Mouse (Mus musculus) stomach, postnatal 0 days (tissue): ENCODE results near the gene Eif4e1b. TPM values are rescaled to one million over a fixed set of nuclear protein-coding genes. Genes with fewer than 3 reads are reported as not detected.

Experiments used
- ATAC-seq: fragments of 200-750 bp; cut with Nextera tagmentation; 2 replicates; pipeline ENCODE4 v1.8.0; 2017; ENCODE audit not compliant: low FRiP score, low TSS enrichment
- DNase-seq: peaks from one replicate; pipeline ENCODE4 v3.0.0-alpha.2; 2016; ENCODE audit warnings: low spot score
- H3K27ac ChIP-seq: fragments of 300-500 bp; sonication (generic); replicated peaks from 2 replicates; pipeline ENCODE4 v1.5.1; 2014; ENCODE audit warnings: mild to moderate bottlenecking, control low read depth
- H3K27me3 ChIP-seq: fragments of 300-500 bp; sonication (generic); 2 replicates; pipeline ENCODE4 v1.6.1; 2014; ENCODE audit warnings: low read length; ENCODE audit not compliant: control insufficient read depth, insufficient read depth
- H3K36me3 ChIP-seq: fragments of 300-500 bp; sonication (generic); 2 replicates; pipeline ENCODE4 v1.6.1; 2014; ENCODE audit warnings: low read length, mixed read lengths; ENCODE audit not compliant: control insufficient read depth, insufficient read depth
- H3K4me1 ChIP-seq: fragments of 300-500 bp; sonication (generic); replicated peaks from 2 replicates; pipeline ENCODE4 v1.6.1; 2014; ENCODE audit warnings: antibody characterized with exemption; ENCODE audit not compliant: control insufficient read depth, insufficient read depth
- H3K4me2 ChIP-seq: fragments of 300-500 bp; sonication (generic); replicated peaks from 2 replicates; pipeline ENCODE4 v1.6.1; 2014; ENCODE audit warnings: low read depth, mild to moderate bottlenecking, control low read depth, moderate library complexity
- H3K4me3 ChIP-seq: fragments of 300-500 bp; sonication (generic); 2 replicates; pipeline ENCODE4 v1.5.1; 2014; ENCODE audit warnings: low read depth, low read length, control low read depth
- H3K9ac ChIP-seq: fragments of 300-500 bp; sonication (generic); 2 replicates; pipeline ENCODE4 v1.6.1; 2014; ENCODE audit warnings: mild to moderate bottlenecking, low read length, control low read depth, mixed read lengths
- H3K9me3 ChIP-seq: fragments of 300-500 bp; sonication (generic); 2 replicates; pipeline ENCODE4 v1.6.1; 2016; ENCODE audit warnings: low read length; ENCODE audit not compliant: control insufficient read depth
- CTCF ChIP-seq: IDR thresholded peaks from 2 replicates; pipeline ENCODE4 v1.5.1; 2016; ENCODE audit warnings: antibody characterized with exemption, low read depth, mild to moderate bottlenecking, moderate library complexity
- EP300 ChIP-seq: optimal IDR thresholded peaks from 2 replicates; pipeline ENCODE3; 2016; ENCODE audit warnings: antibody characterized with exemption
- WGBS: fragments of 180-500 bp; shearing (Covaris S2); extraction: QIAGEN DNeasy Blood & Tissue Kit; methylation state at CpG from one replicate; pipeline ENCODE4 v1.1.7; 2014; 5-methylcytosine and 5-hydroxymethylcytosine counted together
- polyA plus RNA-seq: library from polyadenylated mRNA; unstranded; fragments of >200 nt; fragmentation: Nextera tagmentation; extraction: Ambion mirVana; gene quantifications from 2 replicates; pipeline ENCODE4 v1.2.1, GENCODE M21; 2015

Gene Eif4e1b
- polyA plus RNA-seq, 1 experiment from 2014 or later: not detected

DNA sequence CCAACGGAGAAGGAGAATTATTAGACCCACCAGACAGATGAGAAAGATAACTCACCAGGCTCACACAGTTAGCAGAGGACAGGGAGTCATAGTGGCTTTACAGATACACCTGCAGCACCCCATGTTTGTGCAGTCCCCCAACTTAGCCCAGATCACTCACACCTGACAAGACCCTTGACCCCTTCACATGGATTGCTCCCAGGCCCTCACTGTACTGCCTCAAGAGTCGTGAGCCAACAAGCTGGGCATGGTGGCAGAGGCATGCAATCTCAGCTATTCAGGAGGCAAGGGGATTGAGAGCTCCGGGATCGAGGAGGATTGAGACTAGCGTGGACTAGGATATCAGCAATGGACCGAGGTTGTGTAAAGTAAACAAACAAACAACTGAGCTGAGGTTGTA is 30.1 kb upstream of the Eif4e1b start:
- no peaks in the 10 kb centered on the region; the same call in 1 of the 2 replicates for H3K27me3 ChIP-seq
- no peak overlapping the region for H3K27ac ChIP-seq
- H3K4me2 ChIP-seq: no peak overlapping the region
- H3K4me3 ChIP-seq: no peak overlapping the region
- no peaks in the 10 kb centered on the region for H3K9me3 ChIP-seq
- no peak overlapping the region for H3K9ac ChIP-seq
- WGBS: 63% methylated on average over 6 of the region's 6 CpGs
- ATAC-seq: no peak
- no peaks in the 10 kb centered on the region for H3K36me3 ChIP-seq
- no peak for DNase-seq
- H3K4me1 ChIP-seq: peaks cover 3% of the 10 kb centered on the region; the same call in 1 of the 2 replicates
- TF ChIP-seq CTCF (no peak), EP300 (no peak)

DNA sequence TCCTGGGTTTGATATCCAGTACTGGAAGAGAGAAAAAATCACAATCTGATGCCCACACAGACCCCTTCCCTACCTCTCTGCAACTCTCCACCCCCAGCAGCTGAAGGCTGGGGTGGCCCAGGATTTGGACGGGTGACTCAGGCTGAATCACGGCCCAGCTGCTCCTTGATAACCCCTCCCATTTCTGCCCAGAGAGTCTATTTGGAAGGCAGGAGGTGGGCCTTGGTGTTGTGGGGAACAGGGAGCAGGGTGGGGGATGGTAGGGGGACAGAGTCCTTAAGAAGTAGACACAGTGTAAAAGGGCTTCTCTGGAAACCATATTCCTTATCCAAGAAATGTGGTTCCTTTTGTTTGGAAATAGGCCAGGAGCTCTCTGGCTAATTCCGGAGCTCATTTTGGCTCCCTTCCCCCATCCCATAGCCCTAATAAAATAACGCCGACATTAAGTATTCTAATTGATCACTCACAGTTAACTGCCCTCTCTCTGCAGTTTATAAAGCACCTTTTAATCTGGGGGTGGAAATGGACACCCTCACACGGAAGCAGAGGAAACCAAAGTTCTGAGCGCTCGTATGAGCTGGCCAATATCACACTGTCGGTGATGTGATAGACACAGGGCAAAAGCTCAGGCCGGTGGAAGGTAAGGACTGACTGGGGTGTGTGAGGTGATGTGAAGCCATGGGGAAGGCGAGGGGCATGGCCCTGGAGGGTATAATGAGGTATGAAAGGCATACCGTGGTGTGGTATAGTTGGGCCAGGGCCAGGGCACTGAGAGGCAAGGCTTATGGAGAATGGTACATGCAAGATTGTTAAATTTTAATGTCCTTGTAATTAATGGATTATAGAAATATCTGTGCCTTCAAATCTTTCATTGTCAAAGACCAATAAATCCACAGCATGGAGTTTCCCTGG is 29.4 kb upstream of the Eif4e1b start:
- H3K27ac ChIP-seq: no peak overlapping the region
- H3K9me3 ChIP-seq: no peaks in the 10 kb centered on the region
- H3K4me2 ChIP-seq: no peak overlapping the region
- H3K4me1 ChIP-seq: peaks cover 3% of the 10 kb centered on the region; the same call in 1 of the 2 replicates
- no peak overlapping the region for H3K9ac ChIP-seq
- ATAC-seq: no peak
- H3K36me3 ChIP-seq: no peaks in the 10 kb centered on the region
- no peak for TF ChIP-seq CTCF
- no peak for TF ChIP-seq EP300
- 38% methylated on average over 12 of the region's 12 CpGs for WGBS
- H3K4me3 ChIP-seq: no peak overlapping the region
- H3K27me3 ChIP-seq: no peaks in the 10 kb centered on the region; the same call in 1 of the 2 replicates
- DNase-seq: no peak

- Histone ChIP-seq H3K4me2 (no peak overlapping the region), H3K27me3 (no peaks in the 10 kb centered on the region; the same call in 1 of the 2 replicates), H3K36me3 (no peaks in the 10 kb centered on the region), H3K27ac (no peak overlapping the region), H3K9me3 (no peaks in the 10 kb centered on the region), H3K4me1 (no peaks in the 10 kb centered on the region), H3K4me3 (no peak overlapping the region), H3K9ac (no peak overlapping the region)
- DNase-seq (no peak), ATAC-seq (no peak)
- TF ChIP-seq CTCF (no peak), EP300 (no peak)
- 22% methylated on average over 9 of the region's 9 CpGs for WGBS
Observed at GRCm38 (mm10) chr13:54755201-54755830, 28.5 kb upstream of the Eif4e1b start.

DNA sequence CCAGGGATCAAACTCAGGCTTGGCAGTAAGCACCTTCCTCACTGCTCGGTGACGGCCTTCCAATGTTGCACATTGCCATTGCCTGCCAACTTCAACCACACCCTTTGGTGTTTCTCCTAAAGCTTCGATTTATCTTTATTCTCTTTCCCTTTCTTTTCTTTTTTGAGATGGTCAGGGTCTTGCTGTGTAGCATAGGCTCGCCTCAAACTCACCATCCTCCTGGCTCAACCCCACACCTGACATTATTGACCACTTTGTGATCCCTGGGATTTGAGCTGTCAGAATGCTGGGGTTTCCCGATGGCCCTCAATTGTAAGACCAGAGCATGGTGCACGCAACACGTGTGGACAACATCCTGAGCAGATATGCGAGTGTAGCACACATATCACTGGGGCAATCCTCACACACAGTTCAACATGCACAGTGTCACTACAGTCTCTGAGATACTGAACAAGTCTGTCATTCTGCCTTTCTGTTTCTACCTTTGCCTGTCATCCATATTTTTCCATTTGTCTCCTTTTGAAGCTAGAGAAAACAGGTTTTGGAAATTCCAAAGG is 27.6 kb upstream of the Eif4e1b start:
- H3K27me3 ChIP-seq: no peaks in the 10 kb centered on the region
- ATAC-seq: no peak
- 81% methylated on average over 8 of the region's 8 CpGs for WGBS

GRCm38 (mm10) chr13:54757093-54757830 is 26.5 kb upstream of the Eif4e1b start:
- Histone ChIP-seq H3K4me2 (no peak overlapping the region; the same call in 1 of the 2 replicates), H3K9me3 (no peaks in the 10 kb centered on the region), H3K4me1 (no peaks in the 10 kb centered on the region), H3K27me3 (no peaks in the 10 kb centered on the region), H3K36me3 (no peaks in the 10 kb centered on the region), H3K4me3 (no peak overlapping the region), H3K9ac (no peak overlapping the region), H3K27ac (no peak overlapping the region)
- 43% methylated on average over 10 of the region's 10 CpGs for WGBS
- TF ChIP-seq CTCF (no peak), EP300 (no peak)
- DNase-seq (no peak), ATAC-seq (no peak)

More for the DNA sequence above, 27.6 kb upstream of the Eif4e1b start:
- H3K4me1 ChIP-seq: no peaks in the 10 kb centered on the region
- no peaks in the 10 kb centered on the region for H3K36me3 ChIP-seq
- no peak overlapping the region for H3K4me3 ChIP-seq
- no peak overlapping the region for H3K4me2 ChIP-seq
- DNase-seq: no peak
- no peak overlapping the region for H3K9ac ChIP-seq
- no peak overlapping the region for H3K27ac ChIP-seq
- TF ChIP-seq CTCF (no peak), EP300 (no peak)
- no peaks in the 10 kb centered on the region for H3K9me3 ChIP-seq
